Mouse (Mus musculus) gastrocnemius, adult 8-10 months (tissue): ENCODE data around the gene Eif2b4. TPM values are rescaled to one million over a fixed set of nuclear protein-coding genes. Genes with fewer than 3 reads are reported as not detected.

Source experiments
- DNase-seq, 2 experiments: peaks; one replicate each; pipeline ENCODE4 v3.0.0; 2022; ENCODE audit warnings: low spot score in 2 of 2
- total RNA-seq, 4 experiments: library from RNA; stranded (reverse); gene quantifications; 2 replicates each; pipeline ENCODE4 v1.2.4; 2022

The Eif2b4 gene
- total RNA-seq, 4 experiments from 2014 or later: 42.1 to 68.2 (median 50.8) TPM

DNA sequence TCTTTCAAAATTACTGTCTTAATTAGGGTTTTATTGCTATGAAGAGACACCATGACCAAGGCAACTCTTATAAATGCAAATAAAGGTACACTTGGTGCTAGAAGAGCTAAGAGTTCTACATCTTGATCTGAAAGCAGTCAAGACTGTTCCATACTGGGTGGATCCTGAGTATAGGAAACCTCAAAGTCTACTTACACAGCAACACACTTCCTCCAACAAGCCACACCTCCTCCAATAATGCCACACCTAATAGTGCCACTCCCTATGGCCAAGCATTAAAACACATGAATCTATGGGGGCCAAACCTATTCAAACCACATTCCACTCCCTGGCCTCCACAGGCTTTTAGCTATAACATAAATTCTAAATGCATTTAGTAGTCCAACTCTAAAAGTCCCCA, 30.8 kb downstream of the Eif2b4 start:
- DNase-seq: no peak

DNA sequence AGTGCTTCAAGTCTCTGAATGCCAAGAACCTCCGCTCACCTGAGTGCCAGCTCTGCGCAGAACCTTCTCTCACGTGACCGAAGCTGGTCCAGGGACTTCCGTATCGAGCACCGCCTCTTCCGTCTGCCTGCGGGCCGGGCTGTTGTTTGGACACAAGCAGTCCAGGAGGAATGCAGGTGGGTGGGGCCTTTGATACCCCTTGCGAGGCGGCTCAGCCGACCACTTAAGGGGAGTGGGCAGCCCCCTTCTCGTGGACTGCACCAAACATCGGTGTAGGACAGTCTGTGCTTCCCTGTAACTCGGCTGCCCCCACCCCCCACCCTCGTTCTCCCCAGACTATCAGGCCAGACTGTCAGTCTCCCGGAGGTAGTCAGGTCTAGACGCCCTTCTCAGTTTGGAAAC, 39.1 kb downstream of the Eif2b4 start, which contains the start of gene Mpv17:
Gene Mpv17, minus strand, starts transcription at position 100 of the 402 bp plus-strand sequence.
- peak; percentile 65 to 81 for DNase-seq

DNA sequence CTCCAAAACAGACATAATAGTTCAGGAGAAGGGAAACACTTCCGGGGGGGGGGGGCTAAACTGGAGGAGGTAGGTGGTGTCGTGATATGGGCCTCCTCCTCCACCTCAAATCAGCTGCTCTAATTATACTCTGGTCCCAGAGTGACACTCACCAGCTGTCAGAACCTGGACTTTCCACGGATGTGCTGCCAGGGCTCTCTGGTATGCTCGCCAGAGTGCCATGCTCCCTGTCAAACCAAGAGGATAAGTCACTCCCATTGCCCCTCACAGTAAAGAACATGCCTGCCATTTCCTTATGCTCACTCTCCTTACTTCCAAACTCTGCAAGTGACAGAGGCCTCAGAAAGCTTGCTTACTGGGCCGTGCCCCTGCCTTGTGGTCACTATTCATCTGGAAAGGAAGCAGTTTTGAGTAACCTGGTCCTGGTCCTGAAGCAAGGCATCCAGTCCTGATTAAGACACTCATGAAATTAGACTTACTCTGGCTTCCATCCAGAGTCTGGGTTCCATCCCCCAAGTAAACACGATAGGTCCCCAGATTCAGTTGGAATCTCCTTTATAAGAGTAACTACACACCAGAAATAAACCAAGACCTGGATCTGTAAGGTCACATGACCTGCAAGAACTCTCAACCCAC, 39.6 kb downstream of the Eif2b4 start:
- peak in 1 of 2 experiments; percentile 49 for DNase-seq

DNA sequence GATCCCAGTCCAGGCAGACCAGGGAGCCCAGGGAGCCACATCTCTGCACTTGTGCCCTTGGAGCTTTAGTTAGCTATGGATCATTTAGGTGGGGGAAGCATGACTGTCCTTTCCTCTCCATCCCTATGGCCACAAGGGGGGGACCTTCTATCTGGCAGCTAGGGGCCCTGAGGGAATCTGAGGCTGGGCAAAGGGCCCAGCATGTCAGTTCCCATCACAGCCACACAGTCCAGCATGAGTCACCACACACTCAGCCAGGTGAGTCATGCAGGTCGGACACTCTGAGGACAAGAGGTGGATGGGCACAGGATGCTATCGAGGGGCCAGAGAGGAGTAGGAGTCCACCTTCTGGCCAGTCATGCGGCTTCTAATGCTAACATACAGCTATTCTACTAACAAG, 41.5 kb downstream of the Eif2b4 start:
- DNase-seq: peak in 1 of 2 experiments; percentile 27

DNA sequence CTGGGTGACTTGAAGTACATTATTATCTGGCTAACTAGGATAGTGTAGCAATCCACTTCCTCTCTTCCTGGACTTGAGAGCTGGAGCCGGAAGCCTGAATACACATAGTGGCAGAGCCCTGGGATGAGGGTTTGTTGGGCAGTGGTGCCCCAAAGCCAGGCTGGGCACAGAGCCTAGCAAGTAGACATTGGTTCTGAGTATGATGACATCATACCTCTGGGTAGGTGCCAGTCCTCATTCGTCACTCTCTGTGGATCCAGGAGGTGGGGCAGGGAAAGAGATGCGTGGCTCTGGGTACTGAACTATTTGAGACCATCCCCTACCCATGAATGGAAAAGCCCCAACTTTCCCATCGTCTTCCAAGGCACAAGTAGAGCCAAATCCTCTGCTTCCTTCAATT, 43.4 kb downstream of the Eif2b4 start:
- DNase-seq: no peak

DNA sequence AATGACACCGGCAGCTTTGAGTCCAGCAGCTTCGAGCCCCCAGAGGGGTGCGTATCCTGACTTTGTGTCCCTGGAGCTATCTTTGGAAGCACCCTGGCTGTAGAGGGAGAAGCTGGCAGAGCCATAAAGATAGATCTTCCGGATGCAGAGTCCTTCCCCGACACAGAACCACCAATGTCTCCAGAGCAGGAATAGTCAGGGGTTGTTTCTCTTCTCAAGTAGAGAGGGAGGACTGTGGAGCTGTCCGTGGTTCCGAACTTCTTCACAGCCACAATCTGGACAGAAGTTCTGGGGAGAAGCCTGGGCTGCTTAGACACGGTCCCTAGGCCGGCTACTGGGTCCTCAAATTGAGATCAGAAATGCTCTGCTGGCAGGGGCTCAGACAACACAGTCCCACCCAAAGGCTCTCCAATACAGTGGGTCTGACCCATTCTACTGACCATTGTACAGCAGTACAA, 54.2 kb downstream of the Eif2b4 start:
- no peak for DNase-seq

DNA sequence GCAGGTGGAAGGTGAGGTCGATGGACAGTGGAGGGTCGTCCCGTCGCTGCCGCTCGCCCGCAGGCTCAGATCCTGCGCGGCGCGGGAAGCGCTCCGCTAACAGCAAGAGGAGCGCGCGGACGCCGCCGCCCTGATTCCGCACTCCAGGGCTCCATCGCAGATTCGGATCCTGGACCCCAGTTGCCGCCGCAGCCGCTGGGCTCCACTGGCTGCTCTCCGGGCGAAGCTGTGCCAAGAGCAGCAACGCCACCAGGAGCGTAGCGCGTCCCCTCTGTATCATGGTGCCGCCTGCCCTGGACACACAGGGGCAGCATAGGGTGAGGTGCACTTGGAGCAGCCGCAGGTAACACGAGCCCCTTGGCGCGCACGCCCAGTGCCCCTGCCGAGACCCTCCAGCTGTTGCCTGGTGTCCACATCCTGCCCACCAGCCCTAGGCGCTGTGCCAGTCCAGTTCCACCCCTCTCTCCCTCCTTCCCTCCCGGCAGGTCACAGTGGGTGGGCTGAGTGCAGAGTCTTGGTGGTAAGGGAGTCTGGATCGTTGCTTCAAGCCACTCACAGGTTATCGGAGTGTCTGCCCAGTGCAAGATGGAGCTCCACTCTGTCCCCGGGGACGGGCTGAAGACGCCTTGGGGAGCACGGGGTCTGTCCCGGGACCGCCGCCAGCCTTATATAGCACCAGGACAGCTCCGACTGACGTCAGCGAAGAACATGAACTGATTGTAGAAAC, 54.8 kb downstream of the Eif2b4 start, which contains the start of gene Ucn:
Gene Ucn, minus strand, starts transcription at position 589 of the 727 bp plus-strand sequence.
- DNase-seq: no peak

DNA sequence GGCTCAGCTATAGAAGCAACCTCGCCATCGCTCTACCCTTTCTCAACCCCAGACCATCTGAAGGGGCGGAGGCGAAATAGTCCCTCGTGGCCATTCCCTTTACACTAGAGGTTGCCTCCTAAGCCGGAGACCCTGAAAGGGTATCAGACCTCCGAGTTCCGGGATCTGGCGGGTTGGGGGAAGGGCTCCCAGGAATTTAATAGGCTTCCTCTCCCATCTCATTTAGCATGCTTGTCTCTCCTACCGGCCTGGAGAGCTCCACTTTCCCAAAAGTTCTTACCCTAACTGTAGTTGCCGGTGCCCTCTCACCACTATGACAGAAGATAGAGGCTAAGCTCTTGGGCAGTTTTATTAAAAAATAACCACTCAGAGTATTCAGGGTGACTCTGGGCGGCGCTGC, 55.6 kb downstream of the Eif2b4 start:
- no peak for DNase-seq

Other genes with a start within 250 kb of the Eif2b4 start
- gene Cgref1, start 247.8 kb downstream of the Eif2b4 start, total RNA-seq: 1 to 10 TPM; 2.2 to 4.9 (median 3.3) TPM
- 10 to 100 TPM; 70.1 to 75.2 (median 74.2) TPM for gene Preb, start 233.1 kb downstream of the Eif2b4 start, total RNA-seq
- gene Tcf23, start 224.8 kb downstream of the Eif2b4 start, total RNA-seq: under 1 TPM; 0.07 to 0.24 (median 0.15) TPM
- 10 to 100 TPM; 41.9 to 51.2 (median 47.9) TPM for gene Atraid, start 145.1 kb downstream of the Eif2b4 start, total RNA-seq
- gene Slc5a6, start 144.5 kb downstream of the Eif2b4 start, total RNA-seq: 1 to 10 TPM; 6.1 to 7.9 (median 6.7) TPM
- 10 to 100 TPM; 25.5 to 30.8 (median 27.9) TPM for gene Cad, start 138.7 kb downstream of the Eif2b4 start, total RNA-seq
- gene Dnajc5g, start 87.1 kb downstream of the Eif2b4 start, total RNA-seq: not detected
- under 1 TPM in 2 of 4 experiments, not detected in 2; 0.18 to 0.24 TPM for gene Slc30a3, start 85.2 kb downstream of the Eif2b4 start, total RNA-seq
- gene Trim54, start 76.7 kb downstream of the Eif2b4 start, total RNA-seq: 100 to 1,000 TPM; 420 to 527 (median 441) TPM
- gene Ucn, start 54.6 kb downstream of the Eif2b4 start, total RNA-seq: not detected
- gene Mpv17, start 39.2 kb downstream of the Eif2b4 start, total RNA-seq: 10 to 100 TPM; 19.2 to 26.8 (median 22.7) TPM
- gene Gm29609, start 13.5 kb downstream of the Eif2b4 start, total RNA-seq: under 1 TPM; 0.15 to 0.56 (median 0.29) TPM
- 10 to 100 TPM; 20.5 to 28.0 (median 23.2) TPM for gene Gtf3c2, start 13.3 kb downstream of the Eif2b4 start, total RNA-seq
- 10 to 100 TPM; 31.3 to 35.8 (median 31.7) TPM for gene Snx17, start 203 bp downstream of the Eif2b4 start, total RNA-seq
- 10 to 100 TPM in 1 of 4 experiments, 1 to 10 TPM in 3; 6.5 to 12.3 (median 8.5) TPM for gene Zfp513, start 8.9 kb upstream of the Eif2b4 start, total RNA-seq
- gene Ppm1g, start 27.3 kb upstream of the Eif2b4 start, total RNA-seq: 10 to 100 TPM; 38.2 to 49.9 (median 45.2) TPM
- gene Nrbp1, start 47.4 kb upstream of the Eif2b4 start, total RNA-seq: 10 to 100 TPM; 43.9 to 54.8 (median 51.2) TPM
- gene Gm9970, start 47.8 kb upstream of the Eif2b4 start, total RNA-seq: not detected
- 1 to 10 TPM in 3 of 4 experiments, under 1 TPM in 1; 0.68 to 1.4 (median 1.2) TPM for gene Krtcap3, start 58.3 kb upstream of the Eif2b4 start, total RNA-seq
- gene Ift172, start 97.7 kb upstream of the Eif2b4 start, total RNA-seq: 10 to 100 TPM; 24.6 to 32.9 (median 28.6) TPM
- 1 to 10 TPM; 1.1 to 2.0 (median 1.2) TPM for gene Fndc4, start 102.7 kb upstream of the Eif2b4 start, total RNA-seq
- not detected for gene Gckr, start 104.0 kb upstream of the Eif2b4 start, total RNA-seq